Mouse (Mus musculus): ENCODE results near the gene Kcnq5. TPM values are rescaled to one million over a fixed set of nuclear protein-coding genes. Genes with fewer than 3 reads are reported as not detected.

Kcnq5 gene
- polyA plus RNA-seq (2014; fragmentation: Illumina TruSeq; extraction: RNeasy Lipid Tissue Mini Kit (QIAGEN cat#74804); ENCODE audit: low read depth, low replicate concordance) = 0.28 TPM

GRCm38 (mm10) chr1:21961251-21962082, at the start of gene Kcnq5:
Kcnq5 (minus strand) TSS chr1:21961942.

GRCm38 (mm10) chr1:21383256-21383655, 578.5 kb downstream of the Kcnq5 start, which contains the start of gene Khdc1b:
Khdc1b (plus strand) TSS chr1:21383556.

GRCm38 (mm10) chr1:21368031-21368430, 593.7 kb downstream of the Kcnq5 start, which contains the start of gene Khdc1c:
Khdc1c (plus strand) TSS chr1:21368331.

GRCm38 (mm10) chr1:21349341-21349740, 612.4 kb downstream of the Kcnq5 start, which contains the start of gene Khdc1a:
Khdc1a (plus strand) TSS chr1:21349641.

